Mouse (Mus musculus) ES-Bruce4 (cell line): ENCODE results near the gene Iqca. TPM values are rescaled to one million over a fixed set of nuclear protein-coding genes. Genes with fewer than 3 reads are reported as not detected.

ENCODE experiments used
- H3K27ac ChIP-seq: 2 replicates; pipeline ENCODE4 v1.5.1; 2012; ENCODE audit warnings: low read length, inconsistent platforms; ENCODE audit not compliant: insufficient read depth
- H3K27me3 ChIP-seq: 2 replicates; pipeline ENCODE4 v1.6.1; 2012; ENCODE audit warnings: mild to moderate bottlenecking, low read length, inconsistent platforms; ENCODE audit not compliant: control insufficient read depth, poor library complexity, insufficient read depth, severe bottlenecking
- H3K36me3 ChIP-seq: 2 replicates; pipeline ENCODE4 v1.6.1; 2012; ENCODE audit warnings: inconsistent platforms, mild to moderate bottlenecking, low read length, moderate library complexity; ENCODE audit not compliant: control insufficient read depth, poor library complexity, insufficient read depth, severe bottlenecking
- H3K4me1 ChIP-seq: one replicate; pipeline ENCODE4 v1.8.1; 2011; ENCODE audit warnings: low read length; ENCODE audit not compliant: control insufficient read depth, insufficient read depth
- H3K4me3 ChIP-seq: 2 replicates; pipeline ENCODE4 v1.5.1; 2011; ENCODE audit warnings: low read depth, mild to moderate bottlenecking, low read length
- H3K9ac ChIP-seq: 2 replicates; pipeline ENCODE4 v1.6.1; 2012; ENCODE audit warnings: low read depth, mild to moderate bottlenecking, inconsistent platforms; ENCODE audit not compliant: poor library complexity, severe bottlenecking
- H3K9me3 ChIP-seq: replicated peaks from 2 replicates; pipeline ENCODE4 v1.6.1; 2012; ENCODE audit warnings: mild to moderate bottlenecking, low read length, inconsistent platforms; ENCODE audit not compliant: control insufficient read depth, poor library complexity, insufficient read depth, severe bottlenecking
- CTCF ChIP-seq: IDR thresholded peaks from one replicate; pipeline ENCODE4 v1.8.1; 2011; ENCODE audit warnings: low read depth, low read length
- EP300 ChIP-seq: IDR thresholded peaks from 2 replicates; pipeline ENCODE4 v1.6.1; 2011; ENCODE audit warnings: low read depth, low read length; ENCODE audit not compliant: insufficient read depth
- POLR2A ChIP-seq: IDR thresholded peaks from one replicate; pipeline ENCODE4 v1.8.1; 2011; ENCODE audit warnings: low read length; ENCODE audit not compliant: insufficient read depth
- polyA plus RNA-seq: library from polyadenylated mRNA; stranded (reverse); fragments of >200 nt; gene quantifications from 2 replicates; pipeline ENCODE4 v1.2.4, GENCODE M21; 2011; ENCODE audit warnings: low read depth; ENCODE audit not compliant: missing spikeins, insufficient read depth, insufficient read length

Iqca gene
- polyA plus RNA-seq, 1 experiment = not detected

DNA sequence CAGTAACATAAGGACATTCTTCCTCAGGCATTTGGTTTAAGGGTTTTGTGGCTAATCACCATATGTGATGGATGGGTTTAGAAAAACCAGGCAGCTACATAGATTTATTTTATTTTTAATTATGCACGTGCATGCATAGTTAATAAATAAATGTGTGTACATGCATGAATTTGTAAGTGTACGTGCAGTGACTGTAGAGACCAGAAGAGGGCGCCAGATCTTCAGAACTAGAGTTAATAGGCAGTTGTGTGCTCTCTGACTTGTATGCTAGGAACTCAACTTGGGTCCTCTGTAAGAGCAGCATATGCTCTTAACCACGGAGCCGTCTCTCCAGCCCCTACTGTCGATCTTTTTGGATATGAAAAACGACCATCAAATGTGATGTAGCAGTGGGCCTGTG, 140.4 kb downstream of the Iqca start:
- no peaks in the 10 kb centered on the region for H3K9me3 ChIP-seq
- no peak overlapping the region for H3K27ac ChIP-seq
- TF ChIP-seq CTCF (peak; percentile 3), POLR2A (no peak), EP300 (no peak)
- no peaks in the 10 kb centered on the region for H3K4me1 ChIP-seq
- H3K27me3 ChIP-seq = no peaks in the 10 kb centered on the region
- H3K9ac ChIP-seq = no peak overlapping the region
- no peaks in the 10 kb centered on the region for H3K36me3 ChIP-seq
- H3K4me3 ChIP-seq = no peak overlapping the region

DNA sequence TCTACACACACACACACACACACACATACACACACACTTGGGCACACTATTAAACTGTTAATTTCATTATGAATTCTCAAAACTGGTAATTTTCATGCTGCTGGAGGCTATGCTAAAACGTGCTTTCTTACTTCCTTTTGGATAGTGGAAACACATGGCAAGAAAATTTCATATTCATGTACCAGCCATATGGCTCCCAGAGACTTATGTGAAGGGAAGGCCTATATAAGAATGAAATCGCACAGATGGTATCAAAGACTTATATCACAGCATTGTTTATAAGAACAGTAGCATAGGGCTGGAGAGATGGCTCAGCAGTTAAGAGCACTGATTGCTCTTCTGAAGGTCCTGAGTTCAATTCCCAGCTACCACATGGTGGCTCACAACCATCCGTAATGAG, 141.0 kb downstream of the Iqca start:
- H3K9me3 ChIP-seq = no peaks in the 10 kb centered on the region
- H3K27me3 ChIP-seq = no peaks in the 10 kb centered on the region
- no peak overlapping the region for H3K9ac ChIP-seq
- no peaks in the 10 kb centered on the region for H3K36me3 ChIP-seq
- no peaks in the 10 kb centered on the region for H3K4me1 ChIP-seq
- no peak for TF ChIP-seq POLR2A
- TF ChIP-seq CTCF = no peak
- no peak for TF ChIP-seq EP300
- no peak overlapping the region for H3K27ac ChIP-seq
- H3K4me3 ChIP-seq = no peak overlapping the region

DNA sequence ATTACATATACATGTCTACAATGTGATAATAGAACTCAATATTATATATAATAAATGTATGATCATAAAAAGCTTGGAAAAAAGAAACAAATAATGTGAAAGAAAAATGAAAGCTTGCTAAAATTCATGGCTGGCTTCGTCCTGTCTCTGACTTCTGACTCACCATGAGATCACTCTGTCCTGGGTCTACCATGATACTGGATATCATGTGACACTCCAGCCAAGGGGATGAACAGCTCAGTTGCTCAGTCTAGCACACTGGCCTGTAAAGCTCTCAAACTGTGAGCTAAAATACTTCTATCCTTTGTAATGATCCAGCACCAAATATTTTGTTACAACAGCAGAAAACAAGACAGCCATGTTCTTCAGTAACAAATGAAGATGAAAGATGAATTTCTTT, 143.1 kb downstream of the Iqca start:
- Histone ChIP-seq H3K9me3 (no peaks in the 10 kb centered on the region), H3K9ac (no peak overlapping the region), H3K27me3 (no peaks in the 10 kb centered on the region), H3K36me3 (no peaks in the 10 kb centered on the region), H3K4me1 (no peaks in the 10 kb centered on the region), H3K27ac (no peak overlapping the region), H3K4me3 (no peak overlapping the region)
- TF ChIP-seq POLR2A (no peak), EP300 (no peak), CTCF (no peak)

DNA sequence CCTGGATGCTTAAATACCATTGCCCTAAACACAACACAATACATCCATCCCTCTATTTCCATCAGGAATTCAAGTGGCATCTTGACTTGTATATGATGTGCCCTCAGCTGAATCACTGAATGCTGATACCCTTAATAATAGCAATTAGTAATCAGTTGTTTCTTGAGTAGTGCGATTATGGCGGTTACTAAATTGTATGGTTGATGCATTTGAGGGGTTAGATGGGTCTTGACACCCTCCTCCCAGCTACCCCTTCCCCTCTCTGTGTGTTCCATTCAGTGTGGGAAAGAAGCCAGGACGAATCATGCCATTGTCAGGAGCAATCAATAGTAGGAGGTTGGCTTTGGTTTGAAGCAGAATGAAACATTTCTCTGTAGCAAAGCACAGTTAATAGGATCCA, 144.0 kb downstream of the Iqca start:
- no peaks in the 10 kb centered on the region for H3K36me3 ChIP-seq
- no peak overlapping the region for H3K4me3 ChIP-seq
- TF ChIP-seq CTCF (no peak), EP300 (no peak)
- H3K9me3 ChIP-seq = no peaks in the 10 kb centered on the region
- H3K27ac ChIP-seq = no peak overlapping the region
- H3K27me3 ChIP-seq = no peaks in the 10 kb centered on the region
- no peak overlapping the region for H3K9ac ChIP-seq
- no peaks in the 10 kb centered on the region for H3K4me1 ChIP-seq

DNA sequence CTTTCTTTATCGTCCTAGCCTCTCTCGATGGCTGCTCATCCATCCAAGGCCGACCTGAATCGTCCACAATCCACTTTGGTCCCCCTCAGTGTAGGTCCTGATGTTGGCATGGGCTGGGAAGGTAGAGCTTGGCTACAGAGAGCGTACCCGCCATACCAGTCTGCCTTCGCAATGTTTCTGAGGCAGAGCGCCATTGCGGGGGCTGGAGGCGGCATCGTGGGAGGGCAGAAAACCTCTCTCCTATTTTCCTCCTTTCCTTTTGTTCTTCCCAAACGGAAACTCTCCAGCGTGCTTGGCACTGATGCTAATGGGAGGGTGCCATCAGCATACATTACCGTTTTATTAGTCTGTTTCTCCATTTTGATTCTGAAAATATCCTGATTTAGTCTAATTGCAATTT, 146.5 kb downstream of the Iqca start:
- Histone ChIP-seq H3K9me3 (no peaks in the 10 kb centered on the region), H3K4me3 (no peak overlapping the region), H3K27ac (no peak overlapping the region), H3K36me3 (no peaks in the 10 kb centered on the region), H3K27me3 (no peaks in the 10 kb centered on the region), H3K9ac (no peak overlapping the region), H3K4me1 (no peaks in the 10 kb centered on the region)
- TF ChIP-seq EP300 = no peak
- no peak for TF ChIP-seq CTCF
- TF ChIP-seq POLR2A = no peak

DNA sequence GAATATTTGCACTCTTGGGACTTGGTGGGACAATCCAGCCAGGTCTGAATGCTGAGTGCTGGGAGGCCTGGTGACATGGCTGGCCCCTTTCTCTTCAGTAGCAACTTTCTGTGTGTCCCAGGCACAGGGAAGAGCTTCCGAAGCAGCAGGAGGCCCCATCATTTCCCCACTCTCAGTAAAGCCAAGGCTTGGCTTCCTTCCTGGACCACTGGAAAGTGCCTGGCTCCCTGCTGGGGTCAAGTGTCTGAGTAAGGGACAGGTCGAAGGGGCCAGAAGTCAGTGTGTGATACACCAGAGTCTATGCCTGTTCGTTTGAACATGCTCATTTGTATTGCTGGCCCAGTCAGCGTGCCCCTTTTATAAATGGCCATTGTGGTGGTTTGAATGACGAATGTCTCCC, 152.2 kb downstream of the Iqca start:
- H3K36me3 ChIP-seq = no peaks in the 10 kb centered on the region
- H3K4me1 ChIP-seq = no peaks in the 10 kb centered on the region
- H3K27me3 ChIP-seq = no peaks in the 10 kb centered on the region
- no peak overlapping the region for H3K9ac ChIP-seq
- H3K9me3 ChIP-seq = no peaks in the 10 kb centered on the region
- no peak overlapping the region for H3K4me3 ChIP-seq
- TF ChIP-seq EP300 = no peak
- TF ChIP-seq CTCF = no peak
- no peak for TF ChIP-seq POLR2A
- no peak overlapping the region for H3K27ac ChIP-seq
